In genomic region chr10:111724574-111725414, GRCm38 (mm10) we compare ENCODE assay signal across 15 mouse cellular contexts.
A peak's percentile ranks its signal among the peaks of the same experiment; 100 is the strongest.
DNase-seq lines count a peak whose midpoint lies in the region; ATAC-seq and TF ChIP-seq lines count a peak whose summit lies in the region.
"Had no signal": no experiment of that assay in that cellular context is flagged by ENCODE, and none has a peak within 500 bp of the region (broad histone marks: within the 10 kb centered on the region; RNA-seq: fewer than 3 reads in every experiment).

No protein-coding gene starts in this region.

- 56% methylated on average over 7 of the region's 7 CpGs for WGBS in liver, postnatal 0 days (ENCODE audit: insufficient replicate concordance)
- 53% methylated on average over 7 of the region's 7 CpGs for WGBS in liver, embryonic 12.5 days (ENCODE audit: insufficient replicate concordance)
- 40% methylated on average over 7 of the region's 7 CpGs for WGBS in stomach, embryonic 16.5 days

- no peak overlapping the region for H3K4me2 ChIP-seq in liver, postnatal 0 days (ENCODE audit: low read depth, low read length)
- H3K4me2 ChIP-seq in liver, embryonic 12.5 days: no peak overlapping the region
- no peak overlapping the region for H3K4me2 ChIP-seq in stomach, embryonic 16.5 days (ENCODE audit: low read depth, low read length)
- H3K4me2 ChIP-seq: hindbrain, embryonic 13.5 days; liver, embryonic 13.5 days had no signal

- H3K9ac ChIP-seq in liver, postnatal 0 days (replicated peaks): no peak overlapping the region
- H3K9ac ChIP-seq in liver, embryonic 12.5 days: no peak overlapping the region
- no peak overlapping the region for H3K9ac ChIP-seq in stomach, embryonic 16.5 days (ENCODE audit: low read length)
- H3K9ac ChIP-seq: hindbrain, embryonic 13.5 days; liver, embryonic 13.5 days had no signal

- H3K4me3 ChIP-seq in liver, postnatal 0 days (ENCODE audit: low read depth, low read length): no peak overlapping the region
- H3K4me3 ChIP-seq in liver, embryonic 12.5 days: no peak overlapping the region
- no peak overlapping the region for H3K4me3 ChIP-seq in stomach, embryonic 16.5 days (replicated peaks; ENCODE audit: low read length)
- H3K4me3 ChIP-seq: hindbrain, embryonic 13.5 days; liver, embryonic 13.5 days had no signal

- H3K9me3 ChIP-seq in liver, postnatal 0 days (ENCODE audit: low read length): no peaks in the 10 kb centered on the region
- no peaks in the 10 kb centered on the region for H3K9me3 ChIP-seq in liver, embryonic 12.5 days (replicated peaks)
- no peaks in the 10 kb centered on the region for H3K9me3 ChIP-seq in stomach, embryonic 16.5 days (replicated peaks; ENCODE audit: control insufficient read depth, low read length)
- H3K9me3 ChIP-seq: G1E; hindbrain, embryonic 13.5 days; liver, embryonic 13.5 days had no signal

- peak; percentile 55 for ATAC-seq in liver, postnatal 0 days
- ATAC-seq in liver, embryonic 12.5 days: no peak
- ATAC-seq in granulocyte monocyte progenitor cell, adult 5-6 weeks (replicated peaks; ENCODE audit: poor library complexity, severe bottlenecking): peak; percentile 74
- ATAC-seq in stomach, embryonic 16.5 days (ENCODE audit: insufficient read depth, low FRiP score): no peak

- no peak for TF ChIP-seq EP300 in liver, postnatal 0 days (IDR thresholded peaks at IDR 0.05; ENCODE audit: low read depth)

- peak; percentile 56 for DNase-seq in adrenal gland, adult 8-10 months
- no peak for DNase-seq in adrenal gland, postnatal 4 days (ENCODE audit: low spot score in 2 of 2)
- DNase-seq in liver, postnatal 0 days: no peak
- DNase-seq in gastrocnemius, postnatal 14 days: no peak
- no peak for DNase-seq in cerebellum, adult 11 months
- DNase-seq: cerebellum, adult 11-12 months; layer of hippocampus, postnatal 36 days; liver, embryonic 13.5 days; spleen, adult 18-20 months had no signal

- no peak for TF ChIP-seq CTCF in liver, postnatal 0 days (IDR thresholded peaks at IDR 0.05; ENCODE audit: low read depth)

- no peak overlapping the region for H3K27ac ChIP-seq in liver, postnatal 0 days (ENCODE audit: low read depth)
- H3K27ac ChIP-seq in liver, embryonic 12.5 days: no peak overlapping the region
- H3K27ac ChIP-seq in stomach, embryonic 16.5 days (ENCODE audit: low read length): 0 out of 2 replicates have a peak overlapping the region, but pooled peaks have one; percentile 0
- H3K27ac ChIP-seq: hindbrain, embryonic 13.5 days; liver, embryonic 13.5 days; macrophage had no signal

- H3K4me1 ChIP-seq in liver, postnatal 0 days (ENCODE audit: insufficient read depth): no peaks in the 10 kb centered on the region
- no peaks in the 10 kb centered on the region for H3K4me1 ChIP-seq in liver, embryonic 12.5 days
- H3K4me1 ChIP-seq in stomach, embryonic 16.5 days (ENCODE audit: control insufficient read depth, insufficient read depth, low read length): peaks cover 11% of the 10 kb centered on the region; the same call in 1 of the 2 replicates
- H3K4me1 ChIP-seq: hindbrain, embryonic 13.5 days; liver, embryonic 13.5 days had no signal

- H3K36me3 ChIP-seq in liver, postnatal 0 days (replicated peaks; ENCODE audit: insufficient read depth, low read length): no peaks in the 10 kb centered on the region
- H3K36me3 ChIP-seq in liver, embryonic 12.5 days: no peaks in the 10 kb centered on the region
- no peaks in the 10 kb centered on the region for H3K36me3 ChIP-seq in stomach, embryonic 16.5 days (ENCODE audit: control insufficient read depth, insufficient read depth, low read length)
- H3K36me3 ChIP-seq: G1E; hindbrain, embryonic 13.5 days; liver, embryonic 13.5 days had no signal

- no peaks in the 10 kb centered on the region for H3K27me3 ChIP-seq in liver, postnatal 0 days (ENCODE audit: insufficient read depth, low read length)
- no peaks in the 10 kb centered on the region for H3K27me3 ChIP-seq in liver, embryonic 12.5 days (replicated peaks)
- no peaks in the 10 kb centered on the region for H3K27me3 ChIP-seq in stomach, embryonic 16.5 days (ENCODE audit: control insufficient read depth, insufficient read depth, low read length)
- H3K27me3 ChIP-seq: hindbrain, embryonic 13.5 days; liver, embryonic 13.5 days had no signal

- intact Hi-C loops in gastrocnemius, postnatal 14 days (cut with DNase I; ENCODE audit: low total_unique reads): no loop called here

Comparison
In these comparisons a context has a peak if more than half of its experiments do, and no peak if none do; other contexts are left out.
1. ATAC-seq: peak in liver, postnatal 0 days (single experiment) and granulocyte monocyte progenitor cell, adult 5-6 weeks (single experiment); none in liver, embryonic 12.5 days (single experiment) and stomach, embryonic 16.5 days (single experiment).